Mouse (Mus musculus) liver, adult 2 months (tissue): ENCODE measurements around the gene Atf5. TPM values are rescaled to one million over a fixed set of nuclear protein-coding genes. Genes with fewer than 3 reads are reported as not detected.

Experiments
- DNase-seq: peaks from one replicate; pipeline ENCODE4 v3.0.0-alpha.2; 2011; ENCODE audit warnings: low read depth, low spot score; ENCODE audit errors: extremely low read depth
- H3K27ac ChIP-seq: fragments of 200-500 bp; replicated peaks from 2 replicates; pipeline ENCODE4 v1.5.1; 2012; ENCODE audit warnings: low read depth, mild to moderate bottlenecking, control low read depth, inconsistent platforms, low read length; ENCODE audit not compliant: insufficient read depth
- H3K27me3 ChIP-seq: fragments of 200-500 bp; 2 replicates; pipeline ENCODE4 v1.6.1; 2012; ENCODE audit warnings: mild to moderate bottlenecking, moderate library complexity, low read length, inconsistent platforms; ENCODE audit not compliant: control insufficient read depth, insufficient read depth
- H3K36me3 ChIP-seq: fragments of 200-500 bp; 2 replicates; pipeline ENCODE4 v1.6.1; 2012; ENCODE audit warnings: low read length, inconsistent platforms; ENCODE audit not compliant: control insufficient read depth, insufficient read depth
- H3K4me1 ChIP-seq: fragments of 200-500 bp; 2 replicates; pipeline ENCODE4 v1.6.1; 2011; ENCODE audit warnings: low read length; ENCODE audit not compliant: control insufficient read depth, insufficient read depth
- H3K4me3 ChIP-seq: fragments of 200-500 bp; 2 replicates; pipeline ENCODE4 v1.5.1; 2011; ENCODE audit warnings: low read depth, mild to moderate bottlenecking, control low read depth, low read length, moderate library complexity; ENCODE audit not compliant: insufficient read depth
- H3K79me2 ChIP-seq: fragments of 200-500 bp; 2 replicates; pipeline ENCODE4 v1.6.1; 2012; ENCODE audit warnings: inconsistent platforms, mild to moderate bottlenecking, low read length, moderate library complexity; ENCODE audit not compliant: control insufficient read depth, insufficient read depth
- H3K9ac ChIP-seq: fragments of 200-500 bp; 2 replicates; pipeline ENCODE4 v1.6.1; 2012; ENCODE audit warnings: low read depth, mild to moderate bottlenecking, control low read depth, inconsistent platforms, low read length
- CTCF ChIP-seq: fragments of 200-500 bp; IDR thresholded peaks from 2 replicates; pipeline ENCODE4 v1.5.1; 2011; ENCODE audit warnings: low read depth, low read length, control low read depth
- POLR2A ChIP-seq: fragments of 200-500 bp; IDR thresholded peaks from 2 replicates; pipeline ENCODE4 v1.6.1; 2011; ENCODE audit warnings: low read length, control low read depth; ENCODE audit not compliant: insufficient read depth; ENCODE audit errors: extremely low read depth
- WGBS: fragments of 180-500 bp; shearing (Covaris S2); methylation state at CpG from one replicate; pipeline ENCODE4 v1.1.7; 2018; 5-methylcytosine and 5-hydroxymethylcytosine counted together
- polyA plus RNA-seq: library from polyadenylated mRNA; depleted of rRNA; stranded (reverse); fragments of >200 nt; gene quantifications from 2 replicates; pipeline ENCODE4 v1.2.3, GENCODE M21; 2012
- total RNA-seq: library from RNA; depleted of rRNA; stranded (reverse); fragments of >200 nt; gene quantifications from 2 replicates; pipeline ENCODE4 v1.2.3, GENCODE M21; 2014

Gene Atf5
- total and polyA plus RNA-seq, 2 experiments: 22.9 to 727 TPM

DNA sequence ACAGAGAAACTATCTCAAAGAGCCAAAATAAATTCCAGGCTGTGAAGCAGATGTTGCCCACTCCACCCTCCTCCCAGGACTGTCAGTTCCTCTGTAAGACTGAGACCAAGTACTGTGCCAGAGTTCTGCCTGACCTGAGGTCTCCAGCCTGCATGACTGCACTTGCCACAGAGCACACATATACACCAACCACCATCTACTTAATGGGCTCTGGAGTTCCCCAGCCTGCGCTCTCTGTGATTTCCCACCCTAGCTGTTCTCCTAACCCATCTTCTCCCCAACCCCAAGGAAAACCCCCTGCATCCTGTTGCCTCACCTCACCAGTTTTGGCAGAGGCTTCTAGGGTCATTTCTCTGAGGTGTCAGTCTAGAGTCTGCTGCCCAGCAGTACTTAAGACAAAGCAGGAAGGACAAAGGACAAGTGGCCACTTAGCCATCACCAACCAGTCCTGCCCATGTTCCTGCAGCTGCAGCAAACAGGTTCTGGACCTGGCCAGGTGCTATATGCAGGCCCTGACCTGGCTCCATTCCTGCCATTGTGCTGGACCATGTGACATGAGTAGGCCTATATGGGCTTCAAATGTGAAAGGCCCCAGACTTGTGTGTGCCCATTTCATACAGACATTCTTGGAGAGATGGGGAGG lies 19.0 kb upstream of the Atf5 start:
- H3K79me2 ChIP-seq: no peaks in the 10 kb centered on the region; the same call in 1 of the 2 replicates

GRCm38 (mm10) chr7:44832763-44833162 lies 16.3 kb upstream of the Atf5 start:
- 82% methylated on average over 4 of the region's 4 CpGs for WGBS

More for the DNA sequence above, 19.0 kb upstream of the Atf5 start:
- no peak for DNase-seq
- H3K4me1 ChIP-seq: no peaks in the 10 kb centered on the region; the same call in 1 of the 2 replicates
- TF ChIP-seq POLR2A (no peak), CTCF (no peak)
- peaks cover 4% of the 10 kb centered on the region; the same call in 1 of the 2 replicates for H3K36me3 ChIP-seq
- no peak overlapping the region for H3K4me3 ChIP-seq
- no peak overlapping the region for H3K27ac ChIP-seq
- no peak overlapping the region for H3K9ac ChIP-seq
- 92% methylated on average over 1 of the region's 1 CpGs for WGBS
- H3K27me3 ChIP-seq: no peaks in the 10 kb centered on the region

DNA sequence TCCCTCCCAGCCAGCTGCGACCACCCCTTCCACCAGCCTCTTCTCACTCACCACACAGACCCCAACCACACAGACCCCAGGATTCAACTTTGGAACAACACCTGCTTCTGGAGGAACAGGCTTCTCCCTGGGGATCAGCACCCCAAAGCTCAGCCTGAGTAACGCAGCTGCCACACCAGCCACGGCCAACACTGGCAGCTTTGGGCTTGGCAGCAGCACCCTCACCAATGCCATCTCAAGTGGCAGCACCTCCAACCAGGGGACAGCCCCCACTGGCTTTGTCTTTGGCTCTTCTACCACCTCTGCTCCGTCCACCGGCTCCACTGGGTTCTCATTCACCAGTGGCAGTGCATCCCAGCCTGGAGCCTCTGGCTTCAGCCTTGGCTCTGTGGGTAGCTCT lies 12.2 kb upstream of the Atf5 start:
- Histone ChIP-seq H3K27me3 (no peaks in the 10 kb centered on the region), H3K9ac (no peak overlapping the region), H3K27ac (no peak overlapping the region), H3K4me3 (no peak overlapping the region), H3K4me1 (no peaks in the 10 kb centered on the region; the same call in 1 of the 2 replicates), H3K36me3 (peaks cover 11% of the 10 kb centered on the region; the same call in 1 of the 2 replicates), H3K79me2 (peaks cover 51% of the 10 kb centered on the region)
- TF ChIP-seq POLR2A (no peak), CTCF (no peak)
- WGBS: 89% methylated on average over 5 of the region's 5 CpGs
- no peak for DNase-seq

More at GRCm38 (mm10) chr7:44832763-44833162, 16.3 kb upstream of the Atf5 start:
- Histone ChIP-seq H3K9ac (no peak overlapping the region), H3K27me3 (no peaks in the 10 kb centered on the region), H3K36me3 (peaks cover 11% of the 10 kb centered on the region; the same call in 1 of the 2 replicates), H3K4me1 (no peaks in the 10 kb centered on the region; the same call in 1 of the 2 replicates), H3K4me3 (no peak overlapping the region), H3K27ac (no peak overlapping the region), H3K79me2 (peaks cover 18% of the 10 kb centered on the region)
- no peak for DNase-seq
- TF ChIP-seq CTCF (no peak), POLR2A (no peak)

DNA sequence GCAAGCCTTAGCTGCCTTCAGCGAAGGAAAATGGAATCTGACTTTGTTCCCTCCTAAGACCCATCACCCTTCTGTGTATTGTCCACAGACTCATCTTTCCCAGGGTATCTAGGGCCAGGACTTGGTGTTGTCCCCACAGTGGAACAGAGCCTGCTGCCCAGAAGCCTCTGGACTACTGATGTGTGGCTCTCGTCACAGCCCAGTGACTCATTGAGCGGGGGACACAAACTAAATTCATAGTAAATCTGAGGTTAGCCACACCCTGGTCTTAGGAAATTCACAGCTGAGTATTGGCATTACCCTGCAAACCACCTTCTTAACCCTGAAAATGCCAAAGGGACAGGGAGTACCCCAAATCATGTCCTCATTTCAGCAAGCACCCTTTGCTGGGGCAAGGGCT lies 10.3 kb upstream of the Atf5 start:
- Histone ChIP-seq H3K27ac (no peak overlapping the region), H3K4me3 (no peak overlapping the region), H3K4me1 (no peaks in the 10 kb centered on the region), H3K36me3 (peaks cover 11% of the 10 kb centered on the region; the same call in 1 of the 2 replicates), H3K79me2 (peaks cover 64% of the 10 kb centered on the region), H3K27me3 (no peaks in the 10 kb centered on the region), H3K9ac (no peak overlapping the region)
- DNase-seq: no peak
- WGBS: 82% methylated on average over 3 of the region's 3 CpGs
- no peak for TF ChIP-seq CTCF
- no peak for TF ChIP-seq POLR2A

DNA sequence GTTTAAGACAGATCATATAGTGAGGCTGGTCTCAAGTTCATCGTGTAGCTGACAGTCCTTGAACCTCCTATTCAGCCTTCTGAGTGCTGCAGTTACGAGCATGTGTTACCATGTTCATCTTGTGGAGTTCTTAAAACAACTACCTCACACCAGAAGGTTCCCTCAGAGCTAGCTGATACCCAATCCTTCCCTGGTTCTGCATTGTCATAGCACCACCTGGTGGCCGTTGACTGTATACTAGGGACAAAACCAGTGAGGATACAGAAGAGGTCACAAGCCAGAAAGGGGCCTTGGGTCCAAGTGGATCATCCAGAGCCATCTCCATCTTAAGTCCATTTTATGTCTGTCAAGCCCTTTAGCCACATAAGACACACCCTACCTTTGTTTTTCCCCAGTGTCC lies 8.4 kb upstream of the Atf5 start:
- Histone ChIP-seq H3K4me1 (peaks cover 10% of the 10 kb centered on the region), H3K9ac (no peak overlapping the region), H3K27me3 (no peaks in the 10 kb centered on the region), H3K4me3 (no peak overlapping the region), H3K27ac (no peak overlapping the region), H3K79me2 (peaks cover 78% of the 10 kb centered on the region), H3K36me3 (peaks cover 5% of the 10 kb centered on the region; the same call in 1 of the 2 replicates)
- TF ChIP-seq CTCF: peak; percentile 68
- no peak for TF ChIP-seq POLR2A
- peak; percentile 56 for DNase-seq
- 21% methylated on average over 3 of the region's 3 CpGs for WGBS

- H3K4me3 ChIP-seq: no peak overlapping the region
- peaks cover 17% of the 10 kb centered on the region for H3K4me1 ChIP-seq
- H3K27ac ChIP-seq: no peak overlapping the region
- 53% methylated on average over 7 of the region's 7 CpGs for WGBS
- peaks cover under 1% of the 10 kb centered on the region; the same call in 1 of the 2 replicates for H3K36me3 ChIP-seq
- H3K79me2 ChIP-seq: peaks cover 64% of the 10 kb centered on the region
- H3K9ac ChIP-seq: no peak overlapping the region
- H3K27me3 ChIP-seq: no peaks in the 10 kb centered on the region
- TF ChIP-seq POLR2A (no peak), CTCF (no peak)
- DNase-seq: no peak
Measured at GRCm38 (mm10) chr7:44823409-44823808, 7.0 kb upstream of the Atf5 start.
